Mouse (Mus musculus): ENCODE measurements around the gene Erc1.

The Erc1 gene

GRCm38 (mm10) chr6:119803239-119803638 lies 44.7 kb downstream of the Erc1 start:
- no peak for DNase-seq (ENCODE audit: low spot score)

GRCm38 (mm10) chr6:119796911-119797486 lies 51.0 kb downstream of the Erc1 start:
- no peak for DNase-seq (ENCODE audit: low spot score)

GRCm38 (mm10) chr6:119796291-119796690 lies 51.7 kb downstream of the Erc1 start:
- no peak for DNase-seq (ENCODE audit: low spot score)

GRCm38 (mm10) chr6:119792562-119792961 lies 55.4 kb downstream of the Erc1 start:
- DNase-seq (ENCODE audit: low spot score) = no peak

GRCm38 (mm10) chr6:119782416-119782815 lies 65.6 kb downstream of the Erc1 start:
- DNase-seq (ENCODE audit: low spot score) = no peak

- no peak for DNase-seq (ENCODE audit: low spot score)
Measured at GRCm38 (mm10) chr6:119781109-119781508, 66.9 kb downstream of the Erc1 start.

GRCm38 (mm10) chr6:119768778-119769177 lies 79.2 kb downstream of the Erc1 start:
- no peak for DNase-seq (ENCODE audit: low spot score)

GRCm38 (mm10) chr6:119764355-119764754 lies 83.6 kb downstream of the Erc1 start:
- no peak for DNase-seq (ENCODE audit: low spot score)

GRCm38 (mm10) chr6:119759866-119760265 lies 88.1 kb downstream of the Erc1 start:
- no peak for DNase-seq (ENCODE audit: low spot score)

GRCm38 (mm10) chr6:119758490-119758889 lies 89.5 kb downstream of the Erc1 start:
- no peak for DNase-seq (ENCODE audit: low spot score)

- no peak for DNase-seq (ENCODE audit: low spot score)
Measured at GRCm38 (mm10) chr6:119757796-119758195, 90.2 kb downstream of the Erc1 start.

GRCm38 (mm10) chr6:119755866-119756265 lies 92.1 kb downstream of the Erc1 start:
- no peak for DNase-seq (ENCODE audit: low spot score)

GRCm38 (mm10) chr6:119749093-119749635 lies 98.8 kb downstream of the Erc1 start:
- no peak for DNase-seq (ENCODE audit: low spot score)

- no peak for DNase-seq (ENCODE audit: low spot score)
Measured at GRCm38 (mm10) chr6:119741861-119742260, 106.1 kb downstream of the Erc1 start.

GRCm38 (mm10) chr6:119740541-119740940 lies 107.4 kb downstream of the Erc1 start:
- DNase-seq (ENCODE audit: low spot score) = no peak

- DNase-seq (ENCODE audit: low spot score) = no peak
Measured at GRCm38 (mm10) chr6:119738638-119739375, 109.2 kb downstream of the Erc1 start.

GRCm38 (mm10) chr6:119737716-119738115 lies 110.3 kb downstream of the Erc1 start:
- DNase-seq (ENCODE audit: low spot score) = no peak

- no peak for DNase-seq (ENCODE audit: low spot score)
Measured at GRCm38 (mm10) chr6:119735937-119736336, 112.0 kb downstream of the Erc1 start.

- DNase-seq (ENCODE audit: low spot score) = no peak
Measured at GRCm38 (mm10) chr6:119731155-119731554, 116.8 kb downstream of the Erc1 start.

GRCm38 (mm10) chr6:119715234-119715633 lies 132.7 kb downstream of the Erc1 start:
- no peak for DNase-seq (ENCODE audit: low spot score)

GRCm38 (mm10) chr6:119713961-119714360 lies 134.0 kb downstream of the Erc1 start:
- DNase-seq (ENCODE audit: low spot score) = no peak

GRCm38 (mm10) chr6:119712486-119712885 lies 135.5 kb downstream of the Erc1 start:
- DNase-seq (ENCODE audit: low spot score) = no peak

GRCm38 (mm10) chr6:119711649-119712305 lies 136.2 kb downstream of the Erc1 start:
- DNase-seq (ENCODE audit: low spot score) = no peak

Data from testis, postnatal 14 days (tissue).